Mouse (Mus musculus): Measurements from ENCODE around the gene Spry2. TPM values are rescaled to one million over a fixed set of nuclear protein-coding genes. Genes with fewer than 3 reads are reported as not detected.
A peak's percentile ranks its signal among the peaks of the same experiment; 100 is the strongest.

The Spry2 gene
- polyA plus RNA-seq, 1 experiment from 2014 or later = 47.5 TPM

DNA sequence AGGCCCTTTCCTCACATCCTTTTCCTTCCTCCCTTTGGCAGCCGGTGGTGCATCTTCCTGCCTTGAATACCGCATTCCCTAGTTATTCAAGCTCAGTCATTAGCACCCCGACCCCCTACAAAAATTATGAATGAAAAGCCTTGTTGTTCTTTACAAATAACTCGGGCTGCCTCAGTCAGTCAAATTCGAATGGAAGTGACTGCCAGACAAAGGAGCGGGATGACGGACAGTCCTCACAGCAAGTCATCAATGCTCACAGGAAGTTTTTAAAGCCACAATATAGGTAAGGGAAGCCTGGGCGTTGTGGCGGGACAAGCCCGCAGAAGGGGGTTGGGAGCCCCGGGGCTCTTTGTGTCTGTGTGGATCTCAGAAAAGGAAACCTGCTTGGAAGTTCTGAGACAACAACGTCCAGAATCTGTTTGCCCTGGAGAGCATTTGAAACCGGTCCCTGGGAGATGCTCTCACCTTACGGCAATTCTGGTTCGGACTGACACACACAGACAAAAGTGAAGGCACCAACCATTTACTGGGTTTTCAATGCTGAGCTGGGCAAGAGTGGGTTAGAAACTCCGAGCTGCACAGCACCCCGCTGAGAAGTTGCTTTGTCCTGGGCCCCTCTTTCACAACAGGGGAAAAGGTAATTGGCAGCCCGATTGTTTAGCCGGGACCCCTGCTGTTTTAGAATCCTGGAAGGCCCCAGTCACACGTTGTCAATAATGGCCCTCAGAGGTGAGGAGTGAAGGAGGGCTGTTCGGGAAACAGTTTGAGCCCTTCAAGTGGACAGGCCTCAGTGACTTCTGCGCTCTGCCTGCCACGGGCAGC, 24.0 kb upstream of the Spry2 start:
- no peaks in the 10 kb centered on the region for H3K27me3 ChIP-seq (ENCODE audit: control insufficient read depth, insufficient read depth, low read length)
- peaks cover 15% of the 10 kb centered on the region for H3K4me1 ChIP-seq (ENCODE audit: control insufficient read depth, insufficient read depth, low read length)
- no peak overlapping the region; the same call in 1 of the 2 replicates for H3K27ac ChIP-seq (ENCODE audit: low read length)
- 30% methylated on average over 23 of the region's 23 CpGs for WGBS
- H3K36me3 ChIP-seq (ENCODE audit: control insufficient read depth, insufficient read depth, low read length) = no peaks in the 10 kb centered on the region
- no peak overlapping the region for H3K9ac ChIP-seq (ENCODE audit: low read length)
- peak overlapping the region; percentile 15; the same call in 1 of the 2 replicates for H3K4me2 ChIP-seq (ENCODE audit: low read depth, low read length)
- H3K4me3 ChIP-seq (replicated peaks; ENCODE audit: low read length) = no peak overlapping the region
- H3K9me3 ChIP-seq (replicated peaks; ENCODE audit: control insufficient read depth, low read length) = no peaks in the 10 kb centered on the region
- ATAC-seq (ENCODE audit: insufficient read depth, low FRiP score) = 0 out of 2 replicates have a peak, but pooled peaks have one; percentile 24

- Histone ChIP-seq H3K4me1 (ENCODE audit: control insufficient read depth, insufficient read depth, low read length) (no peaks in the 10 kb centered on the region), H3K36me3 (ENCODE audit: control insufficient read depth, insufficient read depth, low read length) (no peaks in the 10 kb centered on the region), H3K9me3 (replicated peaks; ENCODE audit: control insufficient read depth, low read length) (no peaks in the 10 kb centered on the region), H3K9ac (ENCODE audit: low read length) (no peak overlapping the region), H3K27me3 (ENCODE audit: control insufficient read depth, insufficient read depth, low read length) (no peaks in the 10 kb centered on the region), H3K4me3 (replicated peaks; ENCODE audit: low read length) (no peak overlapping the region), H3K27ac (ENCODE audit: low read length) (no peak overlapping the region), H3K4me2 (ENCODE audit: low read depth, low read length) (no peak overlapping the region)
- ATAC-seq (ENCODE audit: insufficient read depth, low FRiP score) = no peak
- WGBS = 46% methylated on average over 6 of the region's 6 CpGs
These were observed 10.6 kb upstream of the Spry2 start for GRCm38 (mm10) chr14:105907216-105907615.

- no peaks in the 10 kb centered on the region for H3K4me1 ChIP-seq (ENCODE audit: control insufficient read depth, insufficient read depth, low read length)
- no peak overlapping the region for H3K9ac ChIP-seq (ENCODE audit: low read length)
- H3K27ac ChIP-seq (ENCODE audit: low read length) = no peak overlapping the region
- 88% methylated on average over 5 of the region's 5 CpGs for WGBS
- no peaks in the 10 kb centered on the region for H3K36me3 ChIP-seq (ENCODE audit: control insufficient read depth, insufficient read depth, low read length)
- no peaks in the 10 kb centered on the region for H3K9me3 ChIP-seq (replicated peaks; ENCODE audit: control insufficient read depth, low read length)
- ATAC-seq (ENCODE audit: insufficient read depth, low FRiP score) = no peak
- no peak overlapping the region for H3K4me2 ChIP-seq (ENCODE audit: low read depth, low read length)
- H3K4me3 ChIP-seq (replicated peaks; ENCODE audit: low read length) = no peak overlapping the region
- no peaks in the 10 kb centered on the region for H3K27me3 ChIP-seq (ENCODE audit: control insufficient read depth, insufficient read depth, low read length)
These were observed 9.3 kb upstream of the Spry2 start for GRCm38 (mm10) chr14:105905935-105906334.

- 91% methylated on average over 4 of the region's 4 CpGs for WGBS
- Histone ChIP-seq H3K9me3 (replicated peaks; ENCODE audit: control insufficient read depth, low read length) (no peaks in the 10 kb centered on the region), H3K4me1 (ENCODE audit: control insufficient read depth, insufficient read depth, low read length) (no peaks in the 10 kb centered on the region), H3K9ac (ENCODE audit: low read length) (no peak overlapping the region), H3K27me3 (ENCODE audit: control insufficient read depth, insufficient read depth, low read length) (no peaks in the 10 kb centered on the region), H3K36me3 (ENCODE audit: control insufficient read depth, insufficient read depth, low read length) (no peaks in the 10 kb centered on the region), H3K27ac (ENCODE audit: low read length) (no peak overlapping the region), H3K4me3 (replicated peaks; ENCODE audit: low read length) (no peak overlapping the region), H3K4me2 (ENCODE audit: low read depth, low read length) (no peak overlapping the region)
- ATAC-seq (ENCODE audit: insufficient read depth, low FRiP score) = no peak
These were observed 8.9 kb upstream of the Spry2 start for GRCm38 (mm10) chr14:105905509-105905908.

DNA sequence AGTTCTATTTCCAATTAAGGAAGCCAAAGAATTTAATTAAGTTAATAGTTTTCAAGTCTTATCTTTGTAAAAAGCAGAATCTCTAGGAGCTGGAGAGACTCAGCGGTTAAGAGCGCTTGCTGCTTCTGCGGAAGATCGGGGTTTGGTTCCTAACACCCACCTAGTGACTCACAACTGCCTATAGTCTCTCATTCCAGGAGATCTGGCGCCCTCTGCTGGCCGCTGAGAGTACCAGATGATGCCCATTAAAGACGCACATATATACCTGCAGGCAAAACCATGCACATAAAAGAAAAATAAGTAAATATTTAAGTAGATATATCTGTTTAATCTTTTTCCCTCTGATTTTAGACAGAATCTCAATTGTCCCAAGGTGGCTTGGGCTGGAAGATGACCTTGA, 6.2 kb upstream of the Spry2 start:
- no peak for ATAC-seq (ENCODE audit: insufficient read depth, low FRiP score)
- 89% methylated on average over 7 of the region's 7 CpGs for WGBS
- Histone ChIP-seq H3K36me3 (ENCODE audit: control insufficient read depth, insufficient read depth, low read length) (no peaks in the 10 kb centered on the region), H3K27ac (ENCODE audit: low read length) (no peak overlapping the region), H3K4me2 (ENCODE audit: low read depth, low read length) (no peak overlapping the region), H3K9me3 (replicated peaks; ENCODE audit: control insufficient read depth, low read length) (no peaks in the 10 kb centered on the region), H3K4me1 (ENCODE audit: control insufficient read depth, insufficient read depth, low read length) (peaks cover 4% of the 10 kb centered on the region; the same call in 1 of the 2 replicates), H3K9ac (ENCODE audit: low read length) (no peak overlapping the region), H3K4me3 (replicated peaks; ENCODE audit: low read length) (no peak overlapping the region), H3K27me3 (ENCODE audit: control insufficient read depth, insufficient read depth, low read length) (no peaks in the 10 kb centered on the region)

DNA sequence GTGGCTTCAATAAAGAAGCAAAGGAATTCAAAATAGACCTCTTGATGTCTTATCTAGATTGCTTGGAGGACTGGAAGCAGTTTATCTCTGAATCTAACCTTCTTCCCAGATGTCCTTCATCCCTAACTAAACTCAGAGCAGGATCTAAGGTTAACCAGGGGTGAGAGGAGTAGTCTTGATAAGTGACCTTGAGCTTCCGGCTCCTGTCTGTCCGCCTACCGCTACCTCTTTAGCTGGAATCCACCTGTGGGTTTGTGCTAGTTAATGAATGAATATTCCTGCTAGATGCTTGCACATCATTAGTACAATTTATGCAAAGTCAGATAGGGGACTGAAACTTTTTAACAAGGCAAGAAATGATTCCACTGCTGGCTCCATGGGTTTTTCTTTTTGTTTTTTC, 4.2 kb upstream of the Spry2 start:
- H3K9ac ChIP-seq (ENCODE audit: low read length) = no peak overlapping the region
- H3K36me3 ChIP-seq (ENCODE audit: control insufficient read depth, insufficient read depth, low read length) = no peaks in the 10 kb centered on the region
- no peak overlapping the region for H3K27ac ChIP-seq (ENCODE audit: low read length)
- no peaks in the 10 kb centered on the region for H3K9me3 ChIP-seq (replicated peaks; ENCODE audit: control insufficient read depth, low read length)
- H3K27me3 ChIP-seq (ENCODE audit: control insufficient read depth, insufficient read depth, low read length) = no peaks in the 10 kb centered on the region
- peaks cover 4% of the 10 kb centered on the region; the same call in 1 of the 2 replicates for H3K4me1 ChIP-seq (ENCODE audit: control insufficient read depth, insufficient read depth, low read length)
- 80% methylated on average over 3 of the region's 3 CpGs for WGBS
- H3K4me3 ChIP-seq (replicated peaks; ENCODE audit: low read length) = no peak overlapping the region
- no peak for ATAC-seq (ENCODE audit: insufficient read depth, low FRiP score)
- no peak overlapping the region for H3K4me2 ChIP-seq (ENCODE audit: low read depth, low read length)

DNA sequence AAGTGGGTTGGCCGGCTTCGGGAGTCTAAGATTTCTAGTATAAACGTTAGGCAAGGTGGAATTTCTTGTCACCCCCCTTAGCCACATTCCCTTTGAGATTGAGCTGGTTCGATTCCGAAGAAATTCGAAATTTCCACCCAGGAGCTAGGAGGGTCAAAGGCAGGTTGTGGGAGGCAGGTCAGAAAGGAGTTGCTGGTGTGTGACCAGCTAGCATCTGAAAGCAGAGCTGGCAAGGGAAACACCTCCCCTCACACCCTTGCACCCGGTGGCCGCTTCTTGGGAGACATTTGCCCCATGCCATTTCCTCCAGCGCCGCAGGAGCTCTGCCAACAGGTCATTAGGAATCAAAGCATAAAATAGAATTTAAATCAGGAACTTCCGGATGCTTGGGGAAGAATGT, 2.5 kb upstream of the Spry2 start:
- peak overlapping the region; percentile 100; the same call in 1 of the 2 replicates for H3K27ac ChIP-seq (ENCODE audit: low read length)
- ATAC-seq (ENCODE audit: insufficient read depth, low FRiP score) = no peak

GRCm38 (mm10) chr14:105898266-105899111, 1.9 kb upstream of the Spry2 start:
- H3K27me3 ChIP-seq (ENCODE audit: control insufficient read depth, insufficient read depth, low read length) = no peaks in the 10 kb centered on the region
- under 1% methylated on average over 58 of the region's 58 CpGs for WGBS
- H3K4me1 ChIP-seq (ENCODE audit: control insufficient read depth, insufficient read depth, low read length) = peaks cover 10% of the 10 kb centered on the region
- H3K9me3 ChIP-seq (replicated peaks; ENCODE audit: control insufficient read depth, low read length) = no peaks in the 10 kb centered on the region
- H3K4me2 ChIP-seq (ENCODE audit: low read depth, low read length) = peak overlapping the region; percentile 93
- peak overlapping the region; percentile 98 for H3K4me3 ChIP-seq (replicated peaks; ENCODE audit: low read length)
- H3K9ac ChIP-seq (ENCODE audit: low read length) = peak overlapping the region; percentile 98
- no peaks in the 10 kb centered on the region for H3K36me3 ChIP-seq (ENCODE audit: control insufficient read depth, insufficient read depth, low read length)
- peak overlapping the region; percentile 100 for H3K27ac ChIP-seq (ENCODE audit: low read length)
- no peak; the same call in 1 of the 2 replicates for ATAC-seq (ENCODE audit: insufficient read depth, low FRiP score)

More for the DNA sequence above, 2.5 kb upstream of the Spry2 start:
- Histone ChIP-seq H3K36me3 (ENCODE audit: control insufficient read depth, insufficient read depth, low read length) (no peaks in the 10 kb centered on the region), H3K4me1 (ENCODE audit: control insufficient read depth, insufficient read depth, low read length) (peaks cover 4% of the 10 kb centered on the region; the same call in 1 of the 2 replicates), H3K4me3 (replicated peaks; ENCODE audit: low read length) (peak overlapping the region; percentile 98), H3K9me3 (replicated peaks; ENCODE audit: control insufficient read depth, low read length) (no peaks in the 10 kb centered on the region), H3K27me3 (ENCODE audit: control insufficient read depth, insufficient read depth, low read length) (no peaks in the 10 kb centered on the region), H3K9ac (ENCODE audit: low read length) (peak overlapping the region; percentile 98), H3K4me2 (ENCODE audit: low read depth, low read length) (peak overlapping the region; percentile 93)
- 14% methylated on average over 11 of the region's 11 CpGs for WGBS
